Mouse (Mus musculus) small intestine, adult 2 months (tissue): ENCODE measurements around the gene Rapgefl1. TPM values are rescaled to one million over a fixed set of nuclear protein-coding genes. Genes with fewer than 3 reads are reported as not detected.

Experiments
- H3K27ac ChIP-seq: fragments of 200-500 bp; 2 replicates; pipeline ENCODE4 v1.5.1; 2012; ENCODE audit warnings: low read depth, low read length, control low read depth, inconsistent platforms; ENCODE audit not compliant: insufficient read depth
- H3K27me3 ChIP-seq: fragments of 200-500 bp; 2 replicates; pipeline ENCODE4 v1.6.1; 2012; ENCODE audit warnings: mild to moderate bottlenecking, moderate library complexity, low read length, inconsistent platforms; ENCODE audit not compliant: control insufficient read depth, insufficient read depth
- H3K36me3 ChIP-seq: fragments of 200-500 bp; 2 replicates; pipeline ENCODE4 v1.6.1; 2012; ENCODE audit warnings: mild to moderate bottlenecking, low read length, control low read depth, inconsistent platforms; ENCODE audit not compliant: control insufficient read depth, insufficient read depth
- H3K4me1 ChIP-seq: fragments of 200-500 bp; 2 replicates; pipeline ENCODE4 v1.6.1; 2012; ENCODE audit warnings: low read length, inconsistent platforms, mixed read lengths; ENCODE audit not compliant: control insufficient read depth, insufficient read depth, insufficient read length
- H3K4me3 ChIP-seq: fragments of 200-500 bp; 2 replicates; pipeline ENCODE4 v1.5.1; 2012; ENCODE audit warnings: low read depth, mild to moderate bottlenecking, control low read depth, inconsistent platforms, low read length, moderate library complexity
- CTCF ChIP-seq: fragments of 200-500 bp; IDR thresholded peaks from 2 replicates; pipeline ENCODE4 v1.5.1; 2012; ENCODE audit warnings: low read depth, mild to moderate bottlenecking, control low read depth, inconsistent platforms, low read length, moderate library complexity, mixed read lengths; ENCODE audit not compliant: insufficient replicate concordance, insufficient read length; ENCODE audit errors: extremely low read depth
- POLR2A ChIP-seq: fragments of 200-500 bp; IDR thresholded peaks from 2 replicates; pipeline ENCODE4 v1.6.1; 2012; ENCODE audit warnings: low read depth, mild to moderate bottlenecking, control low read depth, inconsistent platforms, low read length, moderate library complexity
- WGBS: fragments of 180-500 bp; shearing (Covaris S2); methylation state at CpG from one replicate; pipeline ENCODE4 v1.1.7; 2018; 5-methylcytosine and 5-hydroxymethylcytosine counted together
- polyA plus RNA-seq: library from polyadenylated mRNA; depleted of rRNA; stranded (reverse); fragments of >200 nt; gene quantifications from 2 replicates; pipeline ENCODE4 v1.2.3, GENCODE M21; 2012; rRNA removed

The Rapgefl1 gene
- 11.4 and 47.6 TPM in 2 replicates for polyA plus RNA-seq

GRCm38 (mm10) chr11:98836651-98837141 lies at the start of gene Rapgefl1:
Rapgefl1 (plus strand) TSS chr11:98836785.
- Histone ChIP-seq H3K4me3 (peak within 1 kb of the TSS; percentile 99), H3K36me3 (peaks cover 23% of the 10 kb centered on the region), H3K27ac (peak within 1 kb of the TSS; percentile 65), H3K27me3 (0 out of 2 replicates have a peak, but pooled peaks cover 4% of the 10 kb centered on the region), H3K4me1 (peaks cover 20% of the 10 kb centered on the region)
- WGBS: under 1% methylated on average over 45 of the region's 48 CpGs
- TF ChIP-seq POLR2A: peak; percentile 67
- TF ChIP-seq CTCF: no peak

GRCm38 (mm10) chr11:98787229-98787628 lies 49.4 kb upstream of the Rapgefl1 start:
- TF ChIP-seq POLR2A (no peak), CTCF (no peak)
- 23% methylated on average over 7 of the region's 7 CpGs for WGBS
- H3K36me3 ChIP-seq: no peaks in the 10 kb centered on the region
- no peaks in the 10 kb centered on the region for H3K27me3 ChIP-seq
- H3K4me1 ChIP-seq: peaks cover 30% of the 10 kb centered on the region
- H3K27ac ChIP-seq: peak overlapping the region; percentile 7
- no peak overlapping the region for H3K4me3 ChIP-seq

DNA sequence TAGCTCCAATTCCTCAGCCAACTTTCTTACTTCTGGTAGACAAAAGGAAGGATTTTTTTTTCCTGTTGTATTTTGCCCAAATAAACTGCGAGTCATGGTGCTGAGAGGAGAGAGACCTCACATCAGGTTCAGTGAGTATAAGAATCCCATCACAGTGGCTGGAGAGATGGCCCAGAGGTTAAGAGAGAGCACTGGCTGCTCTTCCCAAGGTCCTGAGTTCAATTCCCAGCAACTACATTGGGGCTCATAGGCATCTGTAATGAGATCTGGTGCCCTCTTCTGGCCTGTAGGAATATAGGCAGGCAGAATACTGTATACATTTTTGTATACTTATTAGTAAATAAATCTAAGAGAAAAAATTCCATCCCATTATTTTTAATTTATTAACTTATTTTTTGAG lies 48.9 kb upstream of the Rapgefl1 start:
- H3K4me1 ChIP-seq: peaks cover 26% of the 10 kb centered on the region
- no peaks in the 10 kb centered on the region for H3K27me3 ChIP-seq
- 85% methylated on average over 1 of the region's 1 CpGs for WGBS
- TF ChIP-seq POLR2A: no peak
- TF ChIP-seq CTCF: peak; percentile 46; the same call in 1 of the 2 replicates
- no peak overlapping the region for H3K27ac ChIP-seq
- H3K36me3 ChIP-seq: no peaks in the 10 kb centered on the region
- H3K4me3 ChIP-seq: no peak overlapping the region

DNA sequence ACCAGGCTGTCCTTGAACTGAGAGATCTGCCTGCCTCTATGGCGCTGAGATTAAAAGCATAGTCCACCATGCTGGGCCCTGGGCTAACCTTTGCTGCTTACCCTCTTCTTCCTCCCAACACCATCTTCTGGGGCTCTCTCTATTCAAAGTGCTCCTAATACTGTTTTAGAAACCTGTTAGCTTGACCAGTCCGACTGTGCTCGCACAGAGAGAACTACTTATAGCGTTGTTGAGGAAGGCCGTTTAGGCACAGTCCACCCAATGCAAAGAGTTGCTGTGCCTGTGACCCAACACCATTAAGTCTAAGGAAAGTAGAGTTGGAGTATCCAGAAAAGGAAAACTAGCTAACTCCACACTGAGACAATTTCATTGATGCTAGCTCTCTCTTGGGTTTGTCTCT lies 48.4 kb upstream of the Rapgefl1 start:
- WGBS: 92% methylated on average over 5 of the region's 5 CpGs
- peak overlapping the region; percentile 67 for H3K27ac ChIP-seq
- no peaks in the 10 kb centered on the region for H3K36me3 ChIP-seq
- TF ChIP-seq CTCF: no peak
- no peak for TF ChIP-seq POLR2A
- H3K27me3 ChIP-seq: no peaks in the 10 kb centered on the region
- H3K4me3 ChIP-seq: no peak overlapping the region
- peaks cover 23% of the 10 kb centered on the region for H3K4me1 ChIP-seq

DNA sequence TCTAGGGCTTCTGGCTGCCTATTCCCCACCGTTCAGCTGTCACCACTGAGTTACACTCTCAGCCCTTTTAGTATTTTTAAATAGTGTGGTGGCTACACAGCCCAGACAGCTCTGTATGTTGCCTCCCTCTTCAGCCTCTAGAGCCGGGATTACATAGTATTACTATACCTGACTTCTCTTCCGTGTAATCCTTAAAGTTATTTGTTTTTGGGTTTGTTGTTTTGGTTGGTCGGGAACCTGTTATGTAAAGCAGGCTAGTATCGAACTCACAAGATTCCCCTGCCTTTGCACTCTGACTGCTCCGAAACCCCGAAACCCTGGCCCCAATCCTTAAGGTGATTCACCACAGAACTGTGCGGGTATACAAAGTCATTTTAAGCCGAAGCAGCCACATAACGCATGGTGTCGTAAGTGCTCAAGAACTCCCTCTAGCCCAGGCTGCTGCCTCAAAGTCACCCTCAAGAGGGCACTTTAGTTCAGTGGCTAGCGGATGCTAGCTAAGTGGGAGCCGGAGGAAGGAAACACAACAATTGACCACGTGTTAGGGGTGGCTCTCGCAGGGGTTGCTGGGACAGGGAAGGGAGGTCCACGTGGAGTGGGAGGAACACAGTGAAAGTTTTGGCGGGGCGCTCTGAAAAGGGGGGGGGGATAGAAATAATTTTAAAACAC lies 47.9 kb upstream of the Rapgefl1 start:
- 3% methylated on average over 18 of the region's 18 CpGs for WGBS
- H3K27ac ChIP-seq: peak overlapping the region; percentile 67
- H3K4me1 ChIP-seq: peaks cover 22% of the 10 kb centered on the region
- no peaks in the 10 kb centered on the region for H3K27me3 ChIP-seq
- H3K36me3 ChIP-seq: no peaks in the 10 kb centered on the region
- H3K4me3 ChIP-seq: peak overlapping the region; percentile 60
- TF ChIP-seq CTCF (peak; percentile 74; the same call in 1 of the 2 replicates), POLR2A (no peak; the same call in 1 of the 2 replicates)

DNA sequence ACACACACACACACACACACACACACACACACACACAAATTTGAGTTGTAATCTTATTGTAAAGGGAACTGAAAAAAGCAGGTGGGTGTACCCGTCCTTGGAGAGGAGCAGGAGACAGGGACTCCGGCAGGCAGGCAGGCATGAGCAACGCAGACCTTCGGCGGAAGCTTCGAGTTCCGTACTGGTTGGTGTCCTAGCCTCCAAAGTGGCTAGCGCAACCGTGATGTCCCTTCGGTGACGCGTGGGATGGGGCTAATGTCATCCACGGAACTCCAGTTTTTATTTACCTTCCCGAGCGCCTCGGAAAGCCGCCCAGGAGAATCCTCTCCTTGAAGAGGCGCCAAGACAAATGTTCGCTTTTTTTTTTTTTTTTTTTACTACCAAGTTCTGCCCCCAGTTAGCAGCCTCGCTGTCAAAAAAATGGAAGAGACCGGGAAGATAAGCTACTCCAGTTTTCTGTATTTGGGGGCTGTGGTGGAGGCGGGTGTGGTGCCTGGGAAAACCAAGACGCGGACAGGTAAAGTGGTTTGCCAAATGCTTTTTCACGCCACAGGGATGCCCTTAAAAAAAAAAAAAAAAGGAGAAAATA lies 47.3 kb upstream of the Rapgefl1 start:
- no peak for TF ChIP-seq POLR2A
- no peak for TF ChIP-seq CTCF
- H3K36me3 ChIP-seq: no peaks in the 10 kb centered on the region
- no peaks in the 10 kb centered on the region for H3K27me3 ChIP-seq
- peaks cover 15% of the 10 kb centered on the region for H3K4me1 ChIP-seq
- H3K4me3 ChIP-seq: peak overlapping the region; percentile 60
- peak overlapping the region; percentile 54 for H3K27ac ChIP-seq
- under 1% methylated on average over 25 of the region's 25 CpGs for WGBS

GRCm38 (mm10) chr11:98789824-98790223 lies 46.8 kb upstream of the Rapgefl1 start:
- 11% methylated on average over 5 of the region's 5 CpGs for WGBS
- H3K36me3 ChIP-seq: no peaks in the 10 kb centered on the region
- no peak overlapping the region for H3K4me3 ChIP-seq
- H3K27me3 ChIP-seq: no peaks in the 10 kb centered on the region
- peaks cover 12% of the 10 kb centered on the region for H3K4me1 ChIP-seq
- no peak for TF ChIP-seq POLR2A
- no peak for TF ChIP-seq CTCF
- peak overlapping the region; percentile 52 for H3K27ac ChIP-seq
